Mouse (Mus musculus): ENCODE results near the gene 9430015G10Rik. TPM values are rescaled to one million over a fixed set of nuclear protein-coding genes. Genes with fewer than 3 reads are reported as not detected.
A peak's percentile ranks its signal among the peaks of the same experiment; 100 is the strongest.

The 9430015G10Rik gene
- 18.8 and 30.8 TPM in 2 replicates for polyA plus RNA-seq (2011; ENCODE audit: insufficient read depth, insufficient read length, low replicate concordance, missing spikeins)

GRCm38 (mm10) chr4:156109570-156110331 is at the start of gene 9430015G10Rik:
TSS of gene 9430015G10Rik (plus strand) at chr4:156109982.
- TF ChIP-seq POLR2A (IDR thresholded peaks at IDR 0.05; ENCODE audit: borderline replicate concordance, control insufficient read depth, low read depth, low read length) (peak; percentile 73; the same call in 1 of the 2 replicates), CTCF (IDR thresholded peaks at IDR 0.05; ENCODE audit: control insufficient read depth, insufficient read depth, low read length) (no peak)
- Histone ChIP-seq H3K4me1 (ENCODE audit: control insufficient read depth, insufficient read depth, low read length) (no peaks in the 10 kb centered on the region; the same call in 1 of the 2 replicates), H3K4me3 (replicated peaks; ENCODE audit: control insufficient read depth, low read depth, low read length) (peak within 1 kb of the TSS; percentile 86), H3K27ac (ENCODE audit: control insufficient read depth, insufficient read depth, low read depth, low read length, poor library complexity) (peak within 1 kb of the TSS; percentile 83)
- under 1% methylated on average over 60 of the region's 60 CpGs for WGBS

GRCm38 (mm10) chr4:156063861-156064509 is 45.8 kb upstream of the 9430015G10Rik start:
- Histone ChIP-seq H3K4me1 (ENCODE audit: control insufficient read depth, insufficient read depth, low read length) (peaks cover 5% of the 10 kb centered on the region), H3K27ac (ENCODE audit: control insufficient read depth, insufficient read depth, low read depth, low read length, poor library complexity) (no peak overlapping the region), H3K4me3 (replicated peaks; ENCODE audit: control insufficient read depth, low read depth, low read length) (no peak overlapping the region)
- no peak for TF ChIP-seq CTCF (IDR thresholded peaks at IDR 0.05; ENCODE audit: control insufficient read depth, insufficient read depth, low read length)
- TF ChIP-seq POLR2A (IDR thresholded peaks at IDR 0.05; ENCODE audit: borderline replicate concordance, control insufficient read depth, low read depth, low read length), result no peak
- 70% methylated on average over 4 of the region's 4 CpGs for WGBS

GRCm38 (mm10) chr4:156064510-156064897 is 45.3 kb upstream of the 9430015G10Rik start:
- H3K4me1 ChIP-seq (ENCODE audit: control insufficient read depth, insufficient read depth, low read length), result peaks cover 5% of the 10 kb centered on the region
- no peak overlapping the region for H3K4me3 ChIP-seq (replicated peaks; ENCODE audit: control insufficient read depth, low read depth, low read length)
- no peak overlapping the region for H3K27ac ChIP-seq (ENCODE audit: control insufficient read depth, insufficient read depth, low read depth, low read length, poor library complexity)
- 83% methylated on average over 9 of the region's 9 CpGs for WGBS
- TF ChIP-seq POLR2A (IDR thresholded peaks at IDR 0.05; ENCODE audit: borderline replicate concordance, control insufficient read depth, low read depth, low read length), result no peak
- TF ChIP-seq CTCF (IDR thresholded peaks at IDR 0.05; ENCODE audit: control insufficient read depth, insufficient read depth, low read length), result no peak

GRCm38 (mm10) chr4:156065156-156065894 is 44.5 kb upstream of the 9430015G10Rik start:
- 74% methylated on average over 10 of the region's 10 CpGs for WGBS
- no peak for TF ChIP-seq POLR2A (IDR thresholded peaks at IDR 0.05; ENCODE audit: borderline replicate concordance, control insufficient read depth, low read depth, low read length)
- no peak for TF ChIP-seq CTCF (IDR thresholded peaks at IDR 0.05; ENCODE audit: control insufficient read depth, insufficient read depth, low read length)
- H3K27ac ChIP-seq (ENCODE audit: control insufficient read depth, insufficient read depth, low read depth, low read length, poor library complexity), result no peak overlapping the region
- H3K4me3 ChIP-seq (replicated peaks; ENCODE audit: control insufficient read depth, low read depth, low read length), result no peak overlapping the region
- peaks cover 5% of the 10 kb centered on the region for H3K4me1 ChIP-seq (ENCODE audit: control insufficient read depth, insufficient read depth, low read length)

GRCm38 (mm10) chr4:156067256-156067949 is 42.4 kb upstream of the 9430015G10Rik start:
- TF ChIP-seq CTCF (IDR thresholded peaks at IDR 0.05; ENCODE audit: control insufficient read depth, insufficient read depth, low read length) (peak; percentile 2; the same call in 1 of the 2 replicates), POLR2A (IDR thresholded peaks at IDR 0.05; ENCODE audit: borderline replicate concordance, control insufficient read depth, low read depth, low read length) (no peak)
- peaks cover 5% of the 10 kb centered on the region for H3K4me1 ChIP-seq (ENCODE audit: control insufficient read depth, insufficient read depth, low read length)

GRCm38 (mm10) chr4:156069701-156070100 is 40.1 kb upstream of the 9430015G10Rik start:
- H3K4me1 ChIP-seq (ENCODE audit: control insufficient read depth, insufficient read depth, low read length), result peaks cover 5% of the 10 kb centered on the region
- TF ChIP-seq POLR2A (IDR thresholded peaks at IDR 0.05; ENCODE audit: borderline replicate concordance, control insufficient read depth, low read depth, low read length) (no peak), CTCF (IDR thresholded peaks at IDR 0.05; ENCODE audit: control insufficient read depth, insufficient read depth, low read length) (no peak)
- H3K27ac ChIP-seq (ENCODE audit: control insufficient read depth, insufficient read depth, low read depth, low read length, poor library complexity), result no peak overlapping the region
- no peak overlapping the region for H3K4me3 ChIP-seq (replicated peaks; ENCODE audit: control insufficient read depth, low read depth, low read length)
- WGBS, result 96% methylated on average over 8 of the region's 8 CpGs

More at GRCm38 (mm10) chr4:156067256-156067949, 42.4 kb upstream of the 9430015G10Rik start:
- H3K4me3 ChIP-seq (replicated peaks; ENCODE audit: control insufficient read depth, low read depth, low read length), result no peak overlapping the region
- 47% methylated on average over 5 of the region's 5 CpGs for WGBS
- no peak overlapping the region for H3K27ac ChIP-seq (ENCODE audit: control insufficient read depth, insufficient read depth, low read depth, low read length, poor library complexity)

GRCm38 (mm10) chr4:156070276-156070675 is 39.5 kb upstream of the 9430015G10Rik start:
- Histone ChIP-seq H3K4me3 (replicated peaks; ENCODE audit: control insufficient read depth, low read depth, low read length) (no peak overlapping the region), H3K27ac (ENCODE audit: control insufficient read depth, insufficient read depth, low read depth, low read length, poor library complexity) (peak overlapping the region; percentile 31), H3K4me1 (ENCODE audit: control insufficient read depth, insufficient read depth, low read length) (peaks cover 5% of the 10 kb centered on the region)
- WGBS, result 12% methylated on average over 6 of the region's 6 CpGs
- TF ChIP-seq CTCF (IDR thresholded peaks at IDR 0.05; ENCODE audit: control insufficient read depth, insufficient read depth, low read length), result no peak
- TF ChIP-seq POLR2A (IDR thresholded peaks at IDR 0.05; ENCODE audit: borderline replicate concordance, control insufficient read depth, low read depth, low read length), result no peak

Data from bone marrow, adult 2 months (tissue).